Mouse (Mus musculus): ENCODE results near the gene Gm49416. TPM values are rescaled to one million over a fixed set of nuclear protein-coding genes. Genes with fewer than 3 reads are reported as not detected.
A peak's percentile ranks its signal among the peaks of the same experiment; 100 is the strongest.
"Not testable (repeated sequence)": the region's sequence is repeated elsewhere in the genome, so short reads cannot be mapped to it uniquely, and the experiment has no call there.

Gm49416 gene
- polyA plus RNA-seq, 1 experiment from 2014 or later, result not detected

DNA sequence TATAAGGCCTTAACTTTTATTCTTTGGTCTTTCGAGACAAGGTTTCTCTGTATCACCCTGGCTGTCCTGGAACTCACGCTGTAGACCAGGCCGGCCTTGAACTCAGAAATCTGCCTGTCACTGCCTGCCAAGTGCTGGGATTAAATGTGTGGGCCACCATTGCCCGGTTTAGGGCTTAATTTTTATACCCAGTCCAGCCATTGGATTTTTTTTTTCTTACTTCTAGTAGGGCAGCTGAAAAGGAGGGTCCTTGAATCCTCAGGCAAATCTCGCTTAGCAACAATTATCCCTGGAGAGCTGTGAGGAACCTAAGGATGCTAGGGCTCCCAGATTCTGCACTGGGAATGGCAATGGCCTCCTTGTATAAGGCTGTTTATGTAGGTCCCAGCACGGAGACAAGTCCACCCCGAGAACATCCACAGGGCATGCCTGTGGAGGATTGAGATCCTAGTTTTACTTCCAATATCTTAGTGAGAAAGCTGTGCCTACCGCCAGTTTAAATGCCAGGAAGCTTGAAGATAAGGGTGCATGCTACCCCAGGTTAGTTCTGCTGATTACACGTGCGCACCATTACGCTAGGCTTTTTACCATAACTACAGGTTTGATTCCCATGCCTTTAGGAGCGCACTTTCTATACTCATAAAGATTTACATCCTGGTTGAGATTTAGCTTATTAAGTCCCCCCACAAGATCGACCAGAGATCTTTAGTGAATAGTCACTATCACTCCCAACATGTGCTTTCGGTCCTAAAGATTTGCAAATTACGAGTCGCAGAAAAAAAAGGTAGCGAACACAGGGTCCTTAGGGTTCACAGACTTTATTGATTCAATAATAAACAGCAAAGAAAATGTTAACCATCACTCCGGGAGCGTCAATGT lies 902 bp upstream of the Gm49416 start:
- 13% methylated on average over 19 of the region's 19 CpGs for WGBS
- no peaks in the 10 kb centered on the region for H3K9me3 ChIP-seq (ENCODE audit: control insufficient read depth, low read length)
- DNase-seq (ENCODE audit: low spot score), result no peak
- no peaks in the 10 kb centered on the region for H3K27me3 ChIP-seq (replicated peaks; ENCODE audit: control insufficient read depth, insufficient read depth, low read length)
- H3K9ac ChIP-seq (ENCODE audit: low read depth, low read length), result peak overlapping the region; percentile 93
- peaks cover 6% of the 10 kb centered on the region; the same call in 1 of the 2 replicates for H3K4me1 ChIP-seq (replicated peaks; ENCODE audit: control insufficient read depth, insufficient read depth, low read length)
- H3K36me3 ChIP-seq (ENCODE audit: control insufficient read depth, insufficient read depth, low read length), result peaks cover 4% of the 10 kb centered on the region; the same call in 1 of the 2 replicates
- ATAC-seq (replicated peaks; ENCODE audit: low FRiP score), result no peak
- peak overlapping the region; percentile 88 for H3K4me2 ChIP-seq
- H3K4me3 ChIP-seq (ENCODE audit: low read depth, low read length), result peak overlapping the region; percentile 73
- H3K27ac ChIP-seq (ENCODE audit: low read depth, low read length), result peak overlapping the region; percentile 92

GRCm38 (mm10) chr19:8892829-8893766 lies 4.4 kb downstream of the Gm49416 start, which contains the start of gene Ints5:
TSS of gene Ints5 (plus strand) at chr19:8893005.
- H3K27ac ChIP-seq (ENCODE audit: low read depth, low read length), result peak within 1 kb of the TSS; percentile 92
- WGBS, result 2% methylated on average over 54 of the region's 54 CpGs
- H3K4me3 ChIP-seq (ENCODE audit: low read depth, low read length), result peak within 1 kb of the TSS; percentile 80
- DNase-seq (ENCODE audit: low spot score) (peak; percentile 86), ATAC-seq (replicated peaks; ENCODE audit: low FRiP score) (peak; percentile 69)
- peak within 1 kb of the TSS; percentile 92 for H3K9ac ChIP-seq (ENCODE audit: low read depth, low read length)
- no peaks in the 10 kb centered on the region for H3K27me3 ChIP-seq (replicated peaks; ENCODE audit: control insufficient read depth, insufficient read depth, low read length)
- H3K4me1 ChIP-seq (replicated peaks; ENCODE audit: control insufficient read depth, insufficient read depth, low read length), result peaks cover 19% of the 10 kb centered on the region
- H3K4me2 ChIP-seq, result peak within 1 kb of the TSS; percentile 70
- no peaks in the 10 kb centered on the region for H3K9me3 ChIP-seq (ENCODE audit: control insufficient read depth, low read length)
- H3K36me3 ChIP-seq (ENCODE audit: control insufficient read depth, insufficient read depth, low read length), result peaks cover 17% of the 10 kb centered on the region; the same call in 1 of the 2 replicates

DNA sequence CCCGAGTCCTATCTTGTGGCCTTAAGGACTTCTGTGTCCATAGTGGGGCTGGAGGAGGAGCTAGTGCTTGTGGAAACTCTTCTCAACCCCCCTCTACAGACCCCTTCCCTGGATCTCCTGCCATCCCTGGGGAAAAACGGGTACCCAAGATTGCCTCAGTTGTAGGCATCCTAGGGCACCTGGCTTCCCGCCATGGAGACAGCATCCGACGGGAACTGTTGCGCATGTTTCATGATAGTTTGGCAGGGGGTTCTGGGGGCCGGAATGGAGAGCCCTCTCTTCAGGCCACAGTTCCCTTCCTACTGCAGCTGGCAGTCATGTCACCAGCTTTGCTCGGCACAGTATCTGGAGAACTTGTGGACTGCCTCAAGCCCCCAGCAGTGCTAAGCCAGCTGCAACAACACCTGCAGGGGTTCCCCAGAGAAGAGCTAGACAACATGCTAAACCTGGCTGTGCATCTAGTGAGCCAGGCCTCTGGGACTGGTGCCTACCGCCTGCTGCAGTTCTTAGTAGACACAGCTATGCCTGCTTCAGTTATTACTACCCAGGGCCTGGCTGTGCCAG lies 6.8 kb downstream of the Gm49416 start:
- DNase-seq (ENCODE audit: low spot score) (no peak), ATAC-seq (replicated peaks; ENCODE audit: low FRiP score) (no peak)
- WGBS, result 88% methylated on average over 9 of the region's 9 CpGs
- Histone ChIP-seq H3K9ac (ENCODE audit: low read depth, low read length) (no peak overlapping the region; the same call in 1 of the 2 replicates), H3K4me1 (replicated peaks; ENCODE audit: control insufficient read depth, insufficient read depth, low read length) (peaks cover 25% of the 10 kb centered on the region), H3K27ac (ENCODE audit: low read depth, low read length) (no peak overlapping the region), H3K4me3 (ENCODE audit: low read depth, low read length) (0 out of 2 replicates have a peak overlapping the region, but pooled peaks have one; percentile 12), H3K36me3 (ENCODE audit: control insufficient read depth, insufficient read depth, low read length) (peaks cover 16% of the 10 kb centered on the region; the same call in 1 of the 2 replicates), H3K4me2 (no peak overlapping the region), H3K9me3 (ENCODE audit: control insufficient read depth, low read length) (no peaks in the 10 kb centered on the region), H3K27me3 (replicated peaks; ENCODE audit: control insufficient read depth, insufficient read depth, low read length) (no peaks in the 10 kb centered on the region)

- not testable (repeated sequence) for ATAC-seq (replicated peaks; ENCODE audit: low FRiP score); H3K9me3 ChIP-seq (ENCODE audit: control insufficient read depth, low read length); DNase-seq (ENCODE audit: low spot score); H3K4me3 ChIP-seq (ENCODE audit: low read depth, low read length); H3K27ac ChIP-seq (ENCODE audit: low read depth, low read length); H3K27me3 ChIP-seq (replicated peaks; ENCODE audit: control insufficient read depth, insufficient read depth, low read length)
- H3K36me3 ChIP-seq (ENCODE audit: control insufficient read depth, insufficient read depth, low read length), result peaks cover 13% of the 10 kb centered on the region; the same call in 1 of the 2 replicates
- peaks cover 25% of the 10 kb centered on the region for H3K4me1 ChIP-seq (replicated peaks; ENCODE audit: control insufficient read depth, insufficient read depth, low read length)
- peak overlapping the region; percentile 87 for H3K4me2 ChIP-seq
- WGBS, result 89% methylated on average over 5 of the region's 5 CpGs
- H3K9ac ChIP-seq (ENCODE audit: low read depth, low read length), result peak overlapping the region; percentile 3; the same call in 1 of the 2 replicates
Measured at GRCm38 (mm10) chr19:8896231-8896630, 7.5 kb downstream of the Gm49416 start.

GRCm38 (mm10) chr19:8897211-8897864 lies 8.6 kb downstream of the Gm49416 start:
- not testable (repeated sequence) for H3K27me3 ChIP-seq (replicated peaks; ENCODE audit: control insufficient read depth, insufficient read depth, low read length); H3K9me3 ChIP-seq (ENCODE audit: control insufficient read depth, low read length); DNase-seq (ENCODE audit: low spot score)
- WGBS, result 35% methylated on average over 21 of the region's 21 CpGs
- Histone ChIP-seq H3K4me2 (peak overlapping the region; percentile 87), H3K4me1 (replicated peaks; ENCODE audit: control insufficient read depth, insufficient read depth, low read length) (peaks cover 25% of the 10 kb centered on the region), H3K9ac (ENCODE audit: low read depth, low read length) (peak overlapping the region; percentile 58), H3K4me3 (ENCODE audit: low read depth, low read length) (peak overlapping the region; percentile 98), H3K36me3 (ENCODE audit: control insufficient read depth, insufficient read depth, low read length) (peaks cover 15% of the 10 kb centered on the region; the same call in 1 of the 2 replicates), H3K27ac (ENCODE audit: low read depth, low read length) (peak overlapping the region; percentile 86)
- ATAC-seq (replicated peaks; ENCODE audit: low FRiP score), result peak; percentile 25

GRCm38 (mm10) chr19:8897865-8898495 lies 9.3 kb downstream of the Gm49416 start, which contains the start of gene Ganab:
TSS of gene Ganab (plus strand) at chr19:8898071.
- DNase-seq (ENCODE audit: low spot score) (peak; percentile 95), ATAC-seq (replicated peaks; ENCODE audit: low FRiP score) (peak; percentile 98)
- H3K9ac ChIP-seq (ENCODE audit: low read depth, low read length), result peak within 1 kb of the TSS; percentile 97
- peak within 1 kb of the TSS; percentile 98 for H3K4me3 ChIP-seq (ENCODE audit: low read depth, low read length)
- no peaks in the 10 kb centered on the region for H3K27me3 ChIP-seq (replicated peaks; ENCODE audit: control insufficient read depth, insufficient read depth, low read length)
- H3K9me3 ChIP-seq (ENCODE audit: control insufficient read depth, low read length), result no peaks in the 10 kb centered on the region
- peaks cover 16% of the 10 kb centered on the region; the same call in 1 of the 2 replicates for H3K36me3 ChIP-seq (ENCODE audit: control insufficient read depth, insufficient read depth, low read length)
- peak within 1 kb of the TSS; percentile 93 for H3K27ac ChIP-seq (ENCODE audit: low read depth, low read length)
- H3K4me1 ChIP-seq (replicated peaks; ENCODE audit: control insufficient read depth, insufficient read depth, low read length), result peaks cover 25% of the 10 kb centered on the region
- H3K4me2 ChIP-seq, result peak within 1 kb of the TSS; percentile 87
- under 1% methylated on average over 53 of the region's 53 CpGs for WGBS

GRCm38 (mm10) chr19:8898576-8898975 lies 9.8 kb downstream of the Gm49416 start:
- Histone ChIP-seq H3K27me3 (replicated peaks; ENCODE audit: control insufficient read depth, insufficient read depth, low read length) (no peaks in the 10 kb centered on the region), H3K4me1 (replicated peaks; ENCODE audit: control insufficient read depth, insufficient read depth, low read length) (peaks cover 25% of the 10 kb centered on the region), H3K9ac (ENCODE audit: low read depth, low read length) (peak overlapping the region; percentile 97), H3K9me3 (ENCODE audit: control insufficient read depth, low read length) (no peaks in the 10 kb centered on the region), H3K27ac (ENCODE audit: low read depth, low read length) (peak overlapping the region; percentile 93), H3K4me3 (ENCODE audit: low read depth, low read length) (peak overlapping the region; percentile 98), H3K4me2 (peak overlapping the region; percentile 87), H3K36me3 (ENCODE audit: control insufficient read depth, insufficient read depth, low read length) (peaks cover 20% of the 10 kb centered on the region; the same call in 1 of the 2 replicates)
- WGBS, result 7% methylated on average over 13 of the region's 13 CpGs
- DNase-seq (ENCODE audit: low spot score), result no peak
- peak; percentile 3; the same call in 1 of the 2 replicates for ATAC-seq (replicated peaks; ENCODE audit: low FRiP score)
